Mouse (Mus musculus): ENCODE measurements around the gene Cbx3.

DNA sequence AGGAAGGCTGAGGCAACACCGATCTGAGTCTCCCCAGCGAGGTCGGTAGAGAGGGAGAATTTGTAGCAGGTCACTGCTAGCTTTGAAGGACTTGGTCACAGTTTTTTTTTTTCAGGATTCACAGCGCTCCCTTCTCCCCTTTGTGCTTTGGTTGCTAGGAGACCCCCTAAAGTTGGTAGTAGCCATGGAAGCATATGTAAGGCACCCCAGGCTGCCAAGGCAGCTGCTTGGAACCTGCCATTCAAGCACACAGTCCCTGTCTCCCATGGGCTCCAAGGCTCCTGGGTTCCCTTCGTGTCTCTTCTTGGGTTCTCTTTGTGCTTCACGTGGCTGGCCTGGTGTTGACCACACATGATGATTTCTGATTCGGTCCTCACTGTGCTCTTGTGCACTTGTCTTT is 59.3 kb downstream of the Cbx3 start:
- TF ChIP-seq GATA1 (IDR thresholded peaks at IDR 0.05; ENCODE audit: borderline replicate concordance, low read length) (no peak), FLI1 (IDR thresholded peaks at IDR 0.05; ENCODE audit: low read length) (no peak)

Data from megakaryocyte, embryonic 14.5 days (primary cell).